In the genomic region with DNA sequence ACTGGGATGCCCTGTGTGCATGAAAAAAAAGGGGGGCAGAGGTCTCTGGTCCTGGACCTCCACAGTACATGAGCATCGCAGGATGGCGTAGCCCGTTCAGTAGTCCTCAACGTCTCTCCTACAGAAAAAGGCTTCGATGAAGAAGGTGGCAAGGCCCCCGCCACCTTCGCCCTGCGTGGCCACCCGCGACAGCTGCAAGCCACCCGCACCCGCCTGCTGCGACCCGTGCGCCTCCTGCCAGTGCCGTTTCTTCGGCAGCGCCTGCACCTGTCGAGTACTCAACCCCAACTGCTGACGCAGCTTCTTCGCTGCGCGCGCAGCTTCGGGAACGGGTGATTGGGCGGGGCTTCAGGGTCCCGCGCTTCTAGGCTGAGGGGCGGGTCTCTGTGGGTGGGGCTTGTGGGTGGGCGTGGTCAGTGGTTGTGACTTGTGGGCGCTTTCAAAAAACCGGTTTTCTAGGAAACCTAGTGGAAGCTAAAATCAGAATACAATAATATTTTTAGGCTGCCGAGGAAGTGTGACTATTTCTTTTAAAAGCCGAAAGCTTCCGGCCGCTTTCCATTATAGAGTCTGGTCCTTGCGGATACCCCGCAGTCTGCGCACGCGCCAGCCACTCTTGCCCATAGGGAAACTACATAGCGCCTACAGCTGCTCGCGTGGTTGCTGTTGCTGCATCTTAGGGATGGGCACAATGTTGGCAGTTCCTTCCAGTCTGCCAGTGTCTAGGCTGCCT, we compare ENCODE assay signal across 8 mouse cellular contexts. TPM values are rescaled to one million over a fixed set of nuclear protein-coding genes. Genes with fewer than 3 reads are reported as not detected.
DNase-seq lines count a peak whose midpoint lies in the region; ATAC-seq and TF ChIP-seq lines count a peak whose summit lies in the region.

No protein-coding gene starts in this region.

- ATAC-seq in embryonic facial prominence, embryonic 15.5 days (ENCODE audit: insufficient number of reproducible peaks, low FRiP score, low TSS enrichment, low read depth): peak; percentile 91
- ATAC-seq in kidney, embryonic 15.5 days (replicated peaks; ENCODE audit: low FRiP score): peak; percentile 95
- peak; percentile 93 for ATAC-seq in monocyte, adult 5-6 weeks (replicated peaks; ENCODE audit: insufficient number of reproducible peaks, low FRiP score, low TSS enrichment, poor library complexity, severe bottlenecking)

- 1% methylated on average over 45 of the region's 45 CpGs for WGBS in bone marrow, adult 2 months
- under 1% methylated on average over 45 of the region's 45 CpGs for WGBS in embryonic facial prominence, embryonic 15.5 days
- WGBS in heart, embryonic 10.5 days: 2% methylated on average over 45 of the region's 45 CpGs
- under 1% methylated on average over 45 of the region's 45 CpGs for WGBS in kidney, embryonic 15.5 days

- no peaks in the 10 kb centered on the region for H3K9me3 ChIP-seq in embryonic facial prominence, embryonic 15.5 days (replicated peaks)
- H3K9me3 ChIP-seq in heart, embryonic 10.5 days: no peaks in the 10 kb centered on the region
- no peaks in the 10 kb centered on the region for H3K9me3 ChIP-seq in kidney, embryonic 15.5 days (replicated peaks)

- DNase-seq in 416B (ENCODE audit: low read depth) (peak; percentile 95), liver (peak; percentile 99)
- DNase-seq in heart, embryonic 10.5 days (ENCODE audit: low spot score): peak; percentile 98
- DNase-seq in spleen, postnatal 4 days (ENCODE audit: low spot score in 2 of 2): peak; percentile 98 to 99

- no peaks in the 10 kb centered on the region for H3K4me1 ChIP-seq in bone marrow, adult 2 months (ENCODE audit: control insufficient read depth, insufficient read depth, low read length)
- H3K4me1 ChIP-seq in embryonic facial prominence, embryonic 15.5 days: peaks cover 26% of the 10 kb centered on the region
- H3K4me1 ChIP-seq in heart, embryonic 10.5 days: peaks cover 19% of the 10 kb centered on the region
- peaks cover 17% of the 10 kb centered on the region for H3K4me1 ChIP-seq in kidney, embryonic 15.5 days

- no peaks in the 10 kb centered on the region for H3K36me3 ChIP-seq in embryonic facial prominence, embryonic 15.5 days
- no peaks in the 10 kb centered on the region for H3K36me3 ChIP-seq in heart, embryonic 10.5 days
- H3K36me3 ChIP-seq in kidney, embryonic 15.5 days: no peaks in the 10 kb centered on the region

- H3K9ac ChIP-seq in embryonic facial prominence, embryonic 15.5 days: peak overlapping the region; percentile 42; the same call in 1 of the 2 replicates
- H3K9ac ChIP-seq in kidney, embryonic 15.5 days: peak overlapping the region; percentile 65

- peak overlapping the region; percentile 74 for H3K4me3 ChIP-seq in bone marrow, adult 2 months (replicated peaks; ENCODE audit: control insufficient read depth, low read depth, low read length)
- H3K4me3 ChIP-seq in embryonic facial prominence, embryonic 15.5 days (replicated peaks): peak overlapping the region; percentile 63
- H3K4me3 ChIP-seq in heart, embryonic 10.5 days: peak overlapping the region; percentile 68
- peak overlapping the region; percentile 62 for H3K4me3 ChIP-seq in kidney, embryonic 15.5 days (replicated peaks)

- no peak; the same call in 1 of the 2 replicates for TF ChIP-seq CTCF in bone marrow, adult 2 months (IDR thresholded peaks at IDR 0.05; ENCODE audit: control insufficient read depth, insufficient read depth, low read length)

- H3K27me3 ChIP-seq in embryonic facial prominence, embryonic 15.5 days: no peaks in the 10 kb centered on the region
- H3K27me3 ChIP-seq in heart, embryonic 10.5 days (ENCODE audit: insufficient read depth, poor library complexity, severe bottlenecking): no peaks in the 10 kb centered on the region
- H3K27me3 ChIP-seq in kidney, embryonic 15.5 days: 0 out of 2 replicates have a peak, but pooled peaks cover 3% of the 10 kb centered on the region

- H3K4me2 ChIP-seq in embryonic facial prominence, embryonic 15.5 days (replicated peaks): peak overlapping the region; percentile 91
- peak overlapping the region; percentile 94 for H3K4me2 ChIP-seq in kidney, embryonic 15.5 days

- peak overlapping the region; percentile 64 for H3K27ac ChIP-seq in bone marrow, adult 2 months (ENCODE audit: control insufficient read depth, insufficient read depth, low read depth, low read length, poor library complexity)
- peak overlapping the region; percentile 82 for H3K27ac ChIP-seq in embryonic facial prominence, embryonic 15.5 days (replicated peaks)
- H3K27ac ChIP-seq in heart, embryonic 10.5 days: peak overlapping the region; percentile 90
- peak overlapping the region; percentile 91 for H3K27ac ChIP-seq in kidney, embryonic 15.5 days

- peak; percentile 98 for TF ChIP-seq POLR2A in bone marrow, adult 2 months (IDR thresholded peaks at IDR 0.05; ENCODE audit: borderline replicate concordance, control insufficient read depth, low read depth, low read length)

RNA-seq across cellular contexts. Expression of gene Ahcy, which starts 23.6 kb away (rescaled TPM):
- polyA plus RNA-seq in bone marrow, adult 2 months (2011; ENCODE audit: insufficient read depth, insufficient read length, low replicate concordance, missing spikeins): 11.7 and 18.5 TPM in 2 replicates
- 52.9 and 54.5 TPM in 2 replicates for polyA plus RNA-seq in embryonic facial prominence, embryonic 15.5 days (2015; fragmentation: Nextera tagmentation; extraction: Ambion mirVana)
- polyA plus RNA-seq in heart, embryonic 10.5 days (2016; fragmentation: Nextera tagmentation; extraction: Ambion mirVana): 74.0 and 80.8 TPM in 2 replicates
- polyA plus RNA-seq in kidney, embryonic 15.5 days (2015; fragmentation: Nextera tagmentation; extraction: Ambion mirVana): 75.5 and 80.4 TPM in 2 replicates
- total RNA-seq in monocyte, adult 5-6 weeks (2017): 9.6 to 16.0 TPM (median 14.9 TPM) in 3 replicates

RNA-seq across cellular contexts. Expression of gene Gm14226, which starts 32.6 kb away (rescaled TPM):
- not detected in 2 replicates for polyA plus RNA-seq in bone marrow, adult 2 months (2011; ENCODE audit: insufficient read depth, insufficient read length, low replicate concordance, missing spikeins)
- polyA plus RNA-seq in embryonic facial prominence, embryonic 15.5 days (2015; fragmentation: Nextera tagmentation; extraction: Ambion mirVana): 5.9 and 8.3 TPM in 2 replicates
- 2.7 and 12.6 TPM in 2 replicates for polyA plus RNA-seq in heart, embryonic 10.5 days (2016; fragmentation: Nextera tagmentation; extraction: Ambion mirVana)
- 1.5 and 2.0 TPM in 2 replicates for polyA plus RNA-seq in kidney, embryonic 15.5 days (2015; fragmentation: Nextera tagmentation; extraction: Ambion mirVana)
- total RNA-seq in monocyte, adult 5-6 weeks (2017): not detected in 3 replicates

Comparison
In these comparisons a context has a peak if more than half of its experiments do, and no peak if none do; other contexts are left out.
1. Peak in every context shown above with its lines: DNase-seq, ATAC-seq, H3K4me3 ChIP-seq and H3K27ac ChIP-seq.